Mouse (Mus musculus): Measurements from ENCODE around the gene Nanp.

The Nanp gene

DNA sequence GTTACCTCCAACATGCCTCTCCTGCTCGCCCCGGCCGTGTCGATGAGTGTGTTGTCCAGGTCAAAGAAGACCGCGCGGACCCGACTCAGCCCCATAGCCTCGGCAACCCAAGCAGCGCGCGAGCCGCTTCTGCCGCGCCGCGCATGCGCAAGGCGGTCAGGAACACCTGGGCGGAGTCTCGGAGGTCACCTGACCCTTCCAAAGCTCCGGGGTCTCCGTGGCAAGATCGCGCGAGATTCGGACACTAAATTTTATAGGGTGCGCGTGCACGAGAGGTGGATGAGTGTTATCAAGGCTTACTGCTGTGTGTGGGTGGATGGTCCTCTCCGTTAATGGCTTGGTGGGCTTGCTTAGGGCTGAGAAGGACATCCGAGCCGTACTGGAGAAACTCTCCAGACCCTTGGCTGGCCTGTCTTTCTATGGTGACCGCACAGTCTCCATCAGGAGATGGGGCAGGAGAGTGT, at the start of gene Nanp, which contains the start of gene Ninl:
TSS of gene Nanp (minus strand) at position 167 of the 464 bp plus-strand sequence.
TSS of gene Ninl (minus strand) at position 151 of the 464 bp plus-strand sequence.
- DNase-seq (ENCODE audit: low spot score): peak; percentile 82

DNA sequence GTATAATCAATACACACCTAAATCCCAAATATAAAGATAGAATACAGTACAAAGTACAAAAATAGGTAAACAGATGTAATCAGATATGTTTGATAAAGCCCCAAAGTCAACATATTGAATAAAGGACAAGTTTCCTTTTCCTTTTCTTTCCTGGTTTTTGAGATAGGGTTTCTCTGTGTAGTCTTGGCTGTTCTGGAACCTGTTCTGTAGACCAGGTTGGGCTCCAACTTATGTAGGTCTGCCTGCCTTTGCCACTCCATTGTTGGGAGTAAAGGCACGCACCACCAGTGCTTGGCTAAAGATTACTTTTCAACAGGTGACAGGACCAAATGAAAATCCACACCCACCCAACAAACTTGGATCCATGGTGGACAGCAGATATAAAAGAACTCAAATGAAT, 17.4 kb upstream of the Nanp start:
- DNase-seq (ENCODE audit: low spot score): no peak

DNA sequence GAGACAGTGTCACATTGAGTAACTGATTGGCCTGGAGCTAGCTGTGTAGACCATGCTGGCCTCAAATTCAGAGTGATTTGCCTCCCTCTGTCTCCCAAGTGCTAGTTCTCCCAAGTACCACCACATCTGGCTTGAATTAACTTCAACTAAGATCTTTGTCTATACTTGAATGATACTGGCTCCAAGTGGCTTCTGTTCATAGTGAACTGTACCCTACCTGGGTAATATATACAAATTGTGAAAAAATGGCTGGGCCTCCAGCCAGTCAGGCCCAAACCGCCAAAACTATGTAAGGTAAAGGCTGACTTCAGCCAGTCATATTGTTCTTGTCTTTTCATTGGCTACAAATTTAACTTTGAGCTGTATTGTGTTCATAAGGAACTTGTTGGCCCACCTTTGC, 1.2 kb upstream of the Nanp start:
- no peak for DNase-seq (ENCODE audit: low spot score)

DNA sequence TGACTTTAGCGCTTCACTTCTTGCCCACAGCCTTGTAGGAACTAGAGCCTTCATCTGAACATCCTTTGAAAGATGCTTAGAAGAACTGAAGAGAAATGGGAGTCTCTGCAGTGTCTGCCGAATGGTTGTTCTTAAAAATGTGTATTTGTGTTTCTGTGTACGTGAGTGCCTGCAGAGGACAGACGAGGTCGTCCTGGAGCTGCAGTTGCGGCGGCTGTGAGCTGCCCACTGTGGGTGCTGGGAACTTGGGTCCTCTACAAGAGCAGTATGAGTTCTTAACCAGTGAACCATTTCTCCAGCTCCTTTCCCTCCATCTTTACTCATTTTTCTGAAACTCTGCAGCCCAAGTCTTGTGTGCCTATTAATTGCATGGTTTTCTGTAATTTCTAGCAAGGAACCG, 528 bp upstream of the Nanp start:
- DNase-seq (ENCODE audit: low spot score): no peak

DNA sequence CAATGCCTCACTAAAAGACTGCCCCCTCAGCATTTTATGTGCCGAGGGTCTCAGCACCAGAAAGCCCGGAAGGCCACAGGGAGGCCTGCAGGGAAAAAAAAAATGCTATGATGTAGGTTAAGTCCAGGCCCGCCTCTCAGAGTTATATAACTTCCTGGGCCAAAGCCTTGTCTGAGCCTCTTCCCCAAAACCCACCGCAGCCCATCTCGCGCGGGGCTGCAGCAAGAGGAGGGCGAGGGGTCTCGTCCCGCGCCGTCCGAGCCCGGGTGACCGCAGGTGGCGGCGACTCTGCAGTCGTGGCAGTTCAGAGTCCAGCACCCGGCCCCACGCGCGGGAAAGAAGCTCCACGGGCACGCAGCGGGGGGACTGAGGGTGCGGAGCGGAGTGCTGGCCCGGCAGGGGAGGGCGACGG, 381 bp downstream of the Nanp start:
- DNase-seq (ENCODE audit: low spot score): peak; percentile 11

DNA sequence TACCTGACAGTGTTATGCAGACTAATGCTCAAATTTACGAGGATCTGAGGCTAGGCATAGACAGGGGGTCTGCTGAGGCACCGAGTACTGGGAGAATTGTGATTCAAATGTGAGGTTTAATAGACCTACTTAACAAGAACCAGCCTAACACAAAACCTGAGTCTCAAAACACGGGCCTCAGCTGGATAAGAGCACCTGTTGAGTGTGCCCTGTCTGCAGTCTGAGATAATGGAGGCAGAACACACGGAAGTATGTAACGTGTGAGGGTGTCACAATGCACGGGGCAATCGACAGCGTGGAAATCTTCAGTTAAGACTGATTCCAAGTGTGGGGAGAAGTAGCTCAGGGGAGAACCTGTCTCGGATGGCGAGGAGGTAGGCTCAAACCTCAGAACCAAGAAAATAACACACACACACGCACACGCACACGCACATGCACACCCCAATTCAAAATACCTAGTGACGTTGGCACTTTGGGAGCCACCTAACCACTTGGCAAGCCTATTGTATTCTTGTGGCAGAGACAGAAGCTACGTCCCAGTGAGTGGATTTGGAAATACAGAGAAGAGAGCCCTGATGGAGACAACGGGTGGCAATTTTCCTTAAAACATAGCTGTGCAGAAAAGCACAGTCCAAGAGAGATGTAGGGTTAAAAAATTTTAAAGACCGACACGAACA, 1.2 kb downstream of the Nanp start:
- no peak for DNase-seq (ENCODE audit: low spot score)

DNA sequence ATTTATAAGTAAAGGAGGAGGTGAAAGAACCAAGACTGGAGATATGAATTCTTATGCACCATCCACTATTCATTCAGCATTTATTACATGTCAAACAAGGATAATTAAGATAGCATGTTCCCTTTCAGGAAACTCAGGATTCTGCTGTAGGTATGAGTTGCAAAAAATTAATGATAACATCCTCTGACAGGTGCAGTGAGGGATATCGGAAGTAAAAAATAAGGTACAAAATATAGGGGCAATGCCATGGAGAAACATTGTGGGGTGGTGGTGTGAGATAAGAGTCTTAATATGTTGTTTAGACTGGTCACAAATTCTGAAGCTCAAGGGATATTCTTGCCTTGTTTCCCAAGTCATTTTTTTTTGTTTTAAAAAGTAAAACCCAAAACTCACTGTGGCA, 1.9 kb downstream of the Nanp start:
- no peak for DNase-seq (ENCODE audit: low spot score)

DNA sequence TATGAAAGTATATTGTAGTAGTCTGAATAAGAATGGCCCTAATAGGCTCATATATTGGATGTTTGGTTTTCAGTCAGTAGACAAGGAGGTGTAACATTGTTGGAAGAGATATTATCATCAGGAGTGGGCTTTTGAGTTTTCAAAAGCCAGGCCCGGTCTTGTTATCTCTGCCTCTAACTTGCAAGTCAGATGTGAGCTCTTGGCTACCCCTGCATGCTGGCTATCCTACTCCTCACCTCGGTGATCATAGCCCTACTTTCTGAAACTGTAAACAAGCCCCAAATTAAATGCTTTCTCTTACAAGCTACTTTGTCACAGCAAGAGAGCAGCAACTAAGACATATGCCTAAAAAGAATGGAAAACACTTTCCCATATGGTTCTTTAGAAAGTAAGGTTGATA, 2.5 kb downstream of the Nanp start:
- DNase-seq (ENCODE audit: low spot score): no peak

DNA sequence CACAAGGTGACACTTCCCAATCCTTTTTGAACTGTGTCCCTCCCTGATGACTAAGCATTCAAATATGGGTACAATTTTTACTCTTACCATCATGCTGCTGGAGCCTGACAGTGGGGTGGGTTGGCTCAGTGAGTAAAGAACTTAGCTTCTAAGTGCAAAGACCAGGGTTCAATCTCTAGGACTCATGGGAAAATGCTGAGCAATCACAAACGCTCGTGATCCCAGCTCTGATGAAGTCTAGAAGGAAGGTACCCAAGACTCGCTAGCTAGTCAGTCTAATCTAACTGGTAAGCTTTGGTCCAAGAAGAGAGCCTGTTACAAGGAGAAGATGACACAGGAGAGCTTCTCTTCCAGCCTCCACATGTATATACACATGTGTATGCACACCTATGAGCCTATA, 4.8 kb downstream of the Nanp start:
- no peak for DNase-seq (ENCODE audit: low spot score)

DNA sequence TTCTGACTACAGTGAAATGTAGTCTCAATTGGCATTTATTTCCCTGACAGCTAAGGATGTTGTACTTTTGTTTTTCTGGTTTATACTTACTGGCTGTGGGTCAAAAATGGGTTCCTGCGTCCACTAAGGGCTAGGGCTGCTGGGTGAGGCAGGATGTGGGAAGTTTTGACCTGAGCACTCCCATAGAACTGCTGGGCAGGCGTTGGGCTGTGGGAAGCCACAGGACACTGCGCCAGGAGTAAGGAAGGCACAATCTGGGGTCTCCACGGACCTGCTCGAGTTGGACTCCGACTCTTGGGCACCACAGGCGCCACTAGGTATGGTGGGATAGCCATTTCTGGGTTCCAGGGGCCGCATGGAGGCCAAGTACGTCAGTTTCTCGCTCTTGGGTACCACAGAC, 18.0 kb downstream of the Nanp start:
- no peak for DNase-seq (ENCODE audit: low spot score)

DNA sequence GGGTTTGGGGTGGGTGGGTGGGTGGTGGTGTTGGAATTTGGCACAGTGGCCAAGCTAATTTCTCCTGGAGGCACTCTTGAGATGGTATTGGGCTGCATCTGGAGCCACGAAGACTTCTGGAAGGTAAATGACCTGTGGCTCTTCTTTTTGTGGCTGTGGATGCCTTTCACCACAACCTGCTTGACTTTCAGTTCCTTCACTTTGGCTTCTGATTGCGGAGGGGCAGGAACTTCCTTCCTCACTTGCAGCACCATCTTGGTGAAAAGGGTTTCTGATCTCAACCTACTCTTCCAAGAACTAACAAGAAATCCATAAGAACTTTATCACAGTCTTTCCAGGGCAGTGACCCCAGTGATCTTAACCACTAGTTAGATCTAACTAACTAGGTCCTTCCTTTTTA, 23.9 kb downstream of the Nanp start:
- no peak for DNase-seq (ENCODE audit: low spot score)

DNA sequence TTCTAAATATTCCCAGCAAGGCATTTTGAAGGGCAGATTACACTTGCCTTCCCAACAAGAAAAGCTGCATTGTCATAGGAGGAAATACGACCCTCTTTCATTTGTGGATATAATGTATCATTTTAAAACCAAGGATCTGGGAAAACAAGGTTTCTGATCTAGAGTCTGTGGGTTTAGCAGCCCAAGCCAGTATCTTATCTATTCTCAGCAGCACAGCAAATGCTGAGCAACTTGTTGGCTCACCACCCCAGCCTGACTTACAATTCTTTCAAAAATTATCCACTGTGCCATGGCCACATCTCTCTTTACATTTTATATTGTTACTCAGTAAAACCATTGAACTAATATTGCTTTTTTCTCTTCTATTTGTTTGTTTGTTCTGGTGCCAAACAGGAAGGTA, 27.9 kb downstream of the Nanp start:
- no peak for DNase-seq (ENCODE audit: low spot score)

DNA sequence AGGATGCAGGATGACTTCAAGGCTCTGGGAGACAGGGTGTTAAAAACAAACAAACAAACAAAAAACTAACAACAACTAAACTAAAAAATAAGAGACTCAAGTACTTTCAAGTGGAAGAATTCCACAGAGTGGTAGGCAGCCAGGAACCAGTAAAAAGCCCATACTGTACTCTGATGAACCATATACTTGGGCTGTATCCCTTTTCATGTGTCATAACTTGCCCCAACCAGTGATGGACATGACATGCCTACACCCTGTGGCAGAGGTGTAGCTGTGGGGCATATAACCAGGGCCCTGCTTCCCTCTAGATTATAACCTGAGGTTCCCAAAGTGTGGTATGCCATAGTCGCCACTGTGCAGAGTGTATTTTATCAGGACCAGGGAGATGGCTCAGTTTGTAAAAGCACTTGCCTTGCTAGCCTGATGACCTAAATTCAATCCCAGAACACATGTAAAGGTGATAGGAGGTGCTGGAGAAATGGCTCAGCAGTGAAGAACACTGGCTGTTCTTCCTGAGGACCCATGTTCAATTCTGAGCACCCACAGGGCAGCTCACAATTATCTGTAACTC, 29.6 kb downstream of the Nanp start:
- DNase-seq (ENCODE audit: low spot score): no peak

DNA sequence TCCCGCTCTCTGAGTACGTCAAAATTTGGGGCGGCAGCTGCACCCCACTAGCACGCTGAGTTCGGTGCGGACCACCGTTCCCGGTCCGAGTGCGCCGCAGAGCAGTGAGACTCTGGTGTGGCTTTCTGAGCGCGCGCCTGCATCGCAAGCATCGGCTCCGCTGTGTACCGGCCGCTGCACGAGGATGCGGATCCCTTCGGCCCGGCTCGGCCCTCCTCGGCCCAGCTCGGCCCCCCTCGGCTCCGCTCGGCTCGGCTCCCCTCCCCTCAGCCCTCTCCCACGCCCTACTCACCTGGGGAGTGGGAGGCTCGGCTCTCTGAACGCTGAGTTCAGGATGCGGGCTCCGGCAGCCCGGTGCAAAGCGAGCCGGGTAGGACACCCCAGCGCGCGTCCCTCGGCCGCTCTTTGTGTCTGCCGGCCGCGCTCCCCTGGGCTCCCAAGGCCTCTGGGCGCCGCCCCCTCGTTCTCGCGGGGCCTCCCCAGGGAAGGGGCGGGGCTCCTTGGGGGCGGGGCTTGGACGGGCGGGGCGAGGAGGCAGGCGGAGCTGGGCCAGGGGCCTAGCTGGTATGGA, 30.2 kb downstream of the Nanp start:
- peak; percentile 66 for DNase-seq (ENCODE audit: low spot score)

DNA sequence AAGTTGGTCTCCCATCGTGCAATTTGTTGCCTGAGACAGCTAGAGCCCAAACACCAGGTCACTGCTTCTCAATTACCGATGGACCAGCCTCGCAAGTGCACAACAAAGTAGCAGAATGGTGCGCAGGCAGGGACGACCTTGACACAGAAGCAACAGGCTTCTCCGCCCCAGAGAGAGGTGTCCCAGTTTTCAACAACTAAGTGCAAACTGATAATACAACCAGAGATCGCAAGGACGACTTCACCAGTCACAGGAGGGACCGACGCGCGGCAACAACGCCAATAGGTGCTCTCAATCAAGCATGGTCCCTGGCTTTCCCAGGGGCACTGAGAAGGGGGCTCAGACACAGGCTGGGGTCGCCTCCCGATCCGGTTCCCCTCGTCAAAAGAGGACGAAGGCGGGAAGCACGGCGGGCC, 30.7 kb downstream of the Nanp start:
- no peak for DNase-seq (ENCODE audit: low spot score)

DNA sequence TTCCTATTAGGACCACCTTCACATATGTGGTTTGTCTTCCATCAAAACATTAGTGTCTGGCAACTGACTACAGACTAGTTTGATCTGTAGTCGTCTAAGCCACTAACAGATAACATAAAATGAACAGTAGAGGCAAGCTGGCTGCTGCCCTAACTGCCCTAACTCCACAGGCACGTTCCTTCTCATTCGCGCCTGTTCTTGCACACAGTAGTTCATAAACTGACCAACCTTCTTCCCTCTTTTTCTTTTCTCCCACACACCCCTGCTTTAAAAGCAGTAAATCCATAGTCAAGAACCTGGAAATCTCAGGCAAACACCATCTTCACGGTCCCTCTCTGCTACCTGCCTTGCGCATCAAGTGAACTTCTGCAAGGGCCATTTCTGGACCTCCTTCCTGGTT, 31.2 kb downstream of the Nanp start:
- DNase-seq (ENCODE audit: low spot score): no peak

DNA sequence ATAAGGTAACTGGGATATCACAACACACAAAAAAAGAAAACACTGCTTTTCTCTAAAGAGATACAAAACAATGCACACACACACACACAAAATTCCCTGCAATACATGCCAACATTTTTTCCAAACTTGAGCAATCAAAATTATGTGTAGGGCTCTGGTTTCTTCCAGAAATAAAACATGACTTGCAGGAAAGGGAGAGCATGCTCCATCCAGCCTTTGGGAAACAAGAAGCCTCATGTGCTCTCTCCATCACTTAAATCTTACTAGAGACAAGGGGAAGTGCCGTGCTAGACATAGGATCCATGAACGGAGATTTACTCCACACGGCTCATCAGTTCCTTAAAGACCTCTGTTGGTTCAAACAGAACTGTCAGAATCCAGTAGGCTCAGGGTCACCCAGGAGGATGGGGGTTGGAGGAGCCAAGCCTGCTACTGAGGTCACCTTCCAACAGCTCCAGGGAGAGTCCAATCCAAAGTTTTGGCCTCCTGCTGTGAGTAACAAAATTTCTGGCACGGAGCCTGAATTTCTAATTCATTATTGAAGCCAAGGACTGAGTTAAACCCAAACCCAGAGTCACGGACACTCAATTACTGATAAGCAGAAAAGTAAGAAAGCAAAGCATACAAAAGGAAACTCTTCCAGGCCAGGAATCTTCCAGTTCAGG, 32.8 kb downstream of the Nanp start:
- no peak for DNase-seq (ENCODE audit: low spot score)

DNA sequence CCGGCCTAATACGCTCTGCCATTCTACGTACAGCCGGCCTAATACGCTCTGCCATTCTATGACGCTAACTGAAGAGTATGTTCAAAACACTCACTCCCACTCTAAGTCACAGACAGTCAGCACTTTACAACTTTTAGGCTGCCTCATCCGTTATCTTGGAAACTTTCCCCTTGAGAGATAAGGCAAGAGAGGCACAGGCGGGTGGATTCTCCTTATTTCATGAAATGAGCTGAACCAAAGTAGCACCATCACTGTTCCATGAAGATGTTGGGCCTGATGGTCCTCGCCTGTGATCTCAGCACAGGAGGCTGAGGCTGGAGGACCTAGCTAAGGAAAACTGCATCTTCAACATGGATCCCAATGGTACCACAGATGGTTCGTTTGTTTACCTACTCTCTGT, 34.8 kb downstream of the Nanp start:
- DNase-seq (ENCODE audit: low spot score): no peak

DNA sequence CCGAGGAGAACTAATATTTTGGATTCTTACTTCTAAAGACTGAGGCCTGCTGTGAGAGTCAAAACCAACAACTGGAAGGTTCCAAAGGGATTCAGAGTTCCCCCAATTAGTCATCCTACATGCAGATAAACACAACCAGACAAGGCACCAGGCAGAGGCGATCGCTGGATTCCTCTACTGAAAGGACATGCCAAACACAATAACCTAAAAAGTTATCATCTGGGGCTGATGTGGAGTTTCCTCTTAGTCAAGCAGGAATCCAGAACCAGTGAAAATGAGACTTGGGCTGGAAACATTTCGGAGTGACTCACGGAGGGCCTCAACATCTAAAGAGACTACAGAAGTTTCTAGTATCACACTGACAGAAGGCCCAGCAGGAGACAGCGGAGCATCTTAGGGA, 35.4 kb downstream of the Nanp start:
- DNase-seq (ENCODE audit: low spot score): no peak

DNA sequence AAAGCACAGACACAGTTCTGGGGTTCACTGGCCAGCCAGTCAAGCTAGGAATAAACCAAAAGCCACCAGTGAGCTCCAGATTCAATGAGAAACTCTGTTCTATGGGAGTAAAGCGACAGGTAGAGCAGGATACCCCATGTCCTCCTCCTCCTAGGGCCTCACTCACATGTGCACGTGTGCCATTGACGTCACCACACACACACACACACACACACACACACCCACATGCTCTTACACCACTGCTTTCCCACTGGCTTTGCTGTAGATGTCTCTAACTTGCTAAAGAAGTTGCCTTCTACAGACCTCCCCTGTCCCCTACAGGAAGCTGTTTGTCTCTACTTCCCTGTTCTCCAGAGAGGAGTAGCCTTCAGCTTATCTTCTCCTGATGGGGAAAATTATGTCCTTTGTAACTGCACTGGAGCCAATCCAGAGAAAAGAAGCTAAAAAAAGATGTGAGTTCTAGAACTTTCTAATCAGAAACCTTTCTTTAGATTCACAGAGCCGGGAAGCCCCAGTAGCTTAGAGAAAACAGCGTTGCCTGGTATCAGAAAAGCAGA, 37.5 kb downstream of the Nanp start:
- no peak for DNase-seq (ENCODE audit: low spot score)

DNA sequence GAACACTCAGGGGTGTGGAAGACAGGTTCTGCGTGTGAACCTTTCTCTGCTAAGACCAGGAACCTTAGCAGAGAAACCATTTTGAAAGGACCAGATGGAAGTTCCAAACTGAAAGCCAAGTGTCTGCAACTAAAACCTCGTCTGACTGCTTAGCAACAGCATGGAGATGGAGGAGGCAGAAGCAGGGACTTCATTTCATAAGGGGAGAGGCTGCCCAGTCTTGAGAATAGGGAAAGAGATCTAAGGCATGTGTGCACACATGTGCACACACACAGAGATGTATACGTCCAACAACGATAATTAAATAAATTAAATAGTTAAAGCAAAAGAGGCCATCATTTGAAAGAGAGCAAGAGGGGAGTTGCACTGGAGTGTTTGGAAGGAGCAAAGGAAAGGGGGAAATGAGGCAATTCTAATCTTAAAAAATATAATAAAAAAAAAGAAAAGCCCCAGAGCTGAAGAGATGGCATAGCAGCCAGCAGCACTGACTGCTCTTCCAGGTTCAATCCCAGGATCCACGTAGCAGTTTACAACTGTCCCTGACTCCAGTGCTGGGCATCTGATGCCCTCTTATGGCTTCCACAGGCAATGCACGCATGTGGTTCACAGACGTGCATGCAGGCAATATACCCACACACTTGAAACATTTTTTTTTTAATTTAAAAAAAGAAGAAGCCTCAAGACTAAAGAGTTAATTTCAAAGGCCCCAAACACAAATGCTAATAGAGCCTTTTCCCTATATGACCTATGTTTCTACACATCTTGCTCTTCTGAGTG, 38.6 kb downstream of the Nanp start:
- DNase-seq (ENCODE audit: low spot score): no peak

DNA sequence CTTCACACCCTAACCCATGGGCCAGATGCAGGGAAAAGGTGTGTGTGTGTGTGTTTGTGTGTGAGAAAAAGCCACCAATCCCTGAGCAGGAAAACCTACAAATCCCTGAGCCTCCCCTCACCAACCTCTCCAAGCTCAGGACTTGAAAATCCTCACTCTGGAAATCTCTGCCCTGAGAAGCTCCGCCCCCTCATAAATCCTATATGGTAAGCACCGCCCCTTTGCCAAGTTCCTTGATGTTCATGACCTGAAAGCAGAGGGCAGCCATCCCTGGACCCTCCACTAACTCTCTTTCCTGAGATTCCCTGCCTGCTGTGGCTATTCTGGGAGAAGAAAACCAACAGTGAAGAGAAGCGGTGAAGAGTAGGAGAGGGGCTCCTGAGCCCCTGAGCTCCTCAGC, 40.2 kb downstream of the Nanp start:
- no peak for DNase-seq (ENCODE audit: low spot score)

All from ovary, postnatal 10 days (tissue).